Comparison of ENCODE assay signal across 19 mouse cellular contexts in the genomic region with DNA sequence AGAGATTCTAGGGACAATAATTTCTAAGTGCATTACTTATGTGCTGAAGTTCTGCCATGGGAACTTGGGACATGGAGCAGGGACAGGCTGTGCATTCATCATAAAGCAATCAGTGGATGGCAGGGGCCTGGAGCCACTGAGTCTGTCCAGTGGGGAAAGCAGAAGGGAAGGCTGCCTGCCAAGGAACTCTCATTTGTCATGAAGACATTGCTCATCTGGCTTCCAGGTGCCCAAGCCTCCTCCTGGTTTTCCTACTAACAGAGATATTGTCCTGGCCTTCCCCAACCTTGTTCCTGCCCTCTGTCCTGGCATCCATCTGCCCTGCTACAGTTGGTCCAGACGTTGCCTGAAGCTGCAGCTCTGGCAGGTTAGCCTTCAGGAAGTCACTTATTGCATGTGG. TPM values are rescaled to one million over a fixed set of nuclear protein-coding genes. Genes with fewer than 3 reads are reported as not detected.
A peak's percentile ranks its signal among the peaks of the same experiment; 100 is the strongest.
DNase-seq lines count a peak whose midpoint lies in the region; TF ChIP-seq lines count a peak whose summit lies in the region.
"Had no signal": no experiment of that assay in that cellular context is flagged by ENCODE, and none has a peak within 500 bp of the region (broad histone marks: within the 10 kb centered on the region; RNA-seq: fewer than 3 reads in every experiment).

No protein-coding gene starts in this region.

- no peak overlapping the region for H3K4me2 ChIP-seq in myocyte (ENCODE audit: low read depth)
- H3K4me2 ChIP-seq: forebrain, embryonic 12.5 days; heart, embryonic 11.5 days; heart, embryonic 15.5 days; hindbrain, embryonic 15.5 days had no signal

- peak; percentile 31 to 33 for DNase-seq in adrenal gland, postnatal 36 days
- no peak for DNase-seq in adrenal gland, postnatal 25 days
- DNase-seq in left cerebral cortex, postnatal 4 days: peak; percentile 18
- DNase-seq in left cerebral cortex, postnatal 25 days (ENCODE audit: low spot score in 2 of 2): no peak
- peak; percentile 22 for DNase-seq in adipocyte (ENCODE audit: low spot score)
- no peak for DNase-seq in urinary bladder, adult 18-20 months (ENCODE audit: low spot score in 2 of 2)
- DNase-seq: B cell, adult 2 months; cerebellum, adult 2 months; gastrocnemius, postnatal 10 days; heart, adult 2 months; heart, postnatal 14 days; kidney, adult 11 months; kidney, adult 9 months had no signal

- H3K36me3 ChIP-seq in myocyte (ENCODE audit: control insufficient read depth, insufficient read depth): peaks cover 10% of the 10 kb centered on the region
- H3K36me3 ChIP-seq: hindbrain, embryonic 15.5 days had no signal

- H3K4me3 ChIP-seq in myocyte: no peak overlapping the region
- H3K4me3 ChIP-seq: forebrain, embryonic 12.5 days; heart, adult 2 months; heart, embryonic 15.5 days; hindbrain, embryonic 15.5 days had no signal

- H3ac ChIP-seq in myocyte (ENCODE audit: control insufficient read depth, insufficient read length): no peak overlapping the region

- intact Hi-C loops in left cerebral cortex, postnatal 4 days (cut with DNase I): loop anchor here (5.0 kb wide), 1 partner anchor 95 kb away; a partner anchor contains a TSS
- intact Hi-C loops in left cerebral cortex, postnatal 25 days (cut with DNase I): no loop called here

- no peaks in the 10 kb centered on the region for H3K27me3 ChIP-seq in myocyte (ENCODE audit: control insufficient read depth, insufficient read depth, insufficient read length)
- H3K27me3 ChIP-seq: forebrain, embryonic 12.5 days; heart, embryonic 15.5 days; hindbrain, embryonic 15.5 days; Patski had no signal

- H3K79me2 ChIP-seq in myocyte (ENCODE audit: control insufficient read depth, insufficient read depth): no peaks in the 10 kb centered on the region

- TF ChIP-seq POLR2A in myocyte (IDR thresholded peaks at IDR 0.05; ENCODE audit: insufficient read length, low read depth): no peak

TF ChIP-seq in myocyte, 11 proteins besides CTCF, POLR2A, EP300 and RAD21:
- TF ChIP-seq POLR2AphosphoS2 (IDR thresholded peaks at IDR 0.05; ENCODE audit: insufficient read length, low read depth) (peak; percentile 46), SRF (IDR thresholded peaks at IDR 0.05; ENCODE audit: control insufficient read depth, insufficient read length, low read depth) (no peak), E2F4 (IDR thresholded peaks at IDR 0.05; ENCODE audit: insufficient read depth) (no peak), MAX (IDR thresholded peaks at IDR 0.05; ENCODE audit: low read depth) (no peak), MYOD1 (IDR thresholded peaks at IDR 0.05; ENCODE audit: control insufficient read depth in 1 of 3, insufficient read length in 2 of 3, low read depth in 2 of 3) (no peak), USF1 (IDR thresholded peaks at IDR 0.05; ENCODE audit: low read depth) (no peak)

RNA-seq across cellular contexts. Expression of a gene that starts 53.0 kb away (rescaled TPM):
- total RNA-seq in adrenal gland, postnatal 36 days (2021): 10 to 100 TPM; 66.4 to 83.1 TPM
- 91.6 and 115 TPM in 2 replicates for total RNA-seq in adrenal gland, postnatal 25 days (2021)
- 100 to 1,000 TPM; 103 to 109 TPM for total RNA-seq in left cerebral cortex, postnatal 4 days (2021)
- 10 to 100 TPM; 73.9 to 92.0 TPM for total RNA-seq in left cerebral cortex, postnatal 25 days (2021)
- 11.5 TPM for polyA plus RNA-seq in myocyte (2012; fragmentation: generic; extraction: Trizol)

Comparison
In these comparisons a context has a peak if more than half of its experiments do, and no peak if none do; other contexts are left out.
1. DNase-seq: peak in adrenal gland, postnatal 36 days (2 of 2), left cerebral cortex, postnatal 4 days (single experiment) and adipocyte (single experiment); none in adrenal gland, postnatal 25 days (single experiment), left cerebral cortex, postnatal 25 days (0 of 2) and urinary bladder, adult 18-20 months (0 of 2).